Mouse (Mus musculus) NIH3T3 (cell line): ENCODE data around the gene 4933402D24Rik.
A peak's percentile ranks its signal among the peaks of the same experiment; 100 is the strongest.

Source experiments
- DNase-seq: peaks from one replicate; pipeline ENCODE4 v3.0.0-alpha.2; 2012; ENCODE audit warnings: low read depth

Gene 4933402D24Rik

GRCm38 (mm10) chr1:63769167-63769566, at the start of gene 4933402D24Rik:
TSS of gene 4933402D24Rik (minus strand) at chr1:63769267.
- DNase-seq, result no peak

GRCm38 (mm10) chr1:63808584-63808983, 39.5 kb upstream of the 4933402D24Rik start:
- no peak for DNase-seq

- DNase-seq, result no peak
Measured at GRCm38 (mm10) chr1:63805095-63805494, 36.0 kb upstream of the 4933402D24Rik start.

- DNase-seq, result no peak
Measured at GRCm38 (mm10) chr1:63794326-63794725, 25.3 kb upstream of the 4933402D24Rik start.

- DNase-seq, result peak; percentile 90
Measured at GRCm38 (mm10) chr1:63776902-63777630, 8.0 kb upstream of the 4933402D24Rik start.

- DNase-seq, result peak; percentile 78
Measured at GRCm38 (mm10) chr1:63776396-63776795, 7.3 kb upstream of the 4933402D24Rik start.

GRCm38 (mm10) chr1:63770309-63770708, 1.2 kb upstream of the 4933402D24Rik start:
- peak; percentile 62 for DNase-seq

GRCm38 (mm10) chr1:63768112-63768511, 955 bp downstream of the 4933402D24Rik start:
- DNase-seq, result peak; percentile 86

- DNase-seq, result no peak
Measured at GRCm38 (mm10) chr1:63764395-63764794, 4.7 kb downstream of the 4933402D24Rik start.

GRCm38 (mm10) chr1:63763881-63764386, 5.1 kb downstream of the 4933402D24Rik start:
- DNase-seq, result no peak

- peak; percentile 74 for DNase-seq
Measured at GRCm38 (mm10) chr1:63763212-63763694, 5.8 kb downstream of the 4933402D24Rik start.

GRCm38 (mm10) chr1:63756005-63756404, 13.1 kb downstream of the 4933402D24Rik start:
- DNase-seq, result no peak

- peak; percentile 97 for DNase-seq
Measured at GRCm38 (mm10) chr1:63730240-63730771, 38.8 kb downstream of the 4933402D24Rik start, which contains the start of the genes Mdh1b and Fastkd2. TSS of gene Mdh1b (minus strand) at chr1:63730318. TSS of gene Fastkd2 (plus strand) at chr1:63730614.

GRCm38 (mm10) chr1:63729796-63730195, 39.3 kb downstream of the 4933402D24Rik start:
- no peak for DNase-seq

- no peak for DNase-seq
Measured at GRCm38 (mm10) chr1:63720161-63720560, 48.9 kb downstream of the 4933402D24Rik start.

GRCm38 (mm10) chr1:63708876-63709275, 60.2 kb downstream of the 4933402D24Rik start:
- no peak for DNase-seq

GRCm38 (mm10) chr1:63705733-63706132, 63.3 kb downstream of the 4933402D24Rik start:
- peak; percentile 62 for DNase-seq
